Mouse (Mus musculus) splenic B cell, adult 2 months (primary cell): ENCODE measurements at regions not wholly inside any gene's neighbourhood (a gene's known extent, or its start where the extent isn't known, plus 50 kb on each side); places are given as distances from the start of the nearest gene placed in this dataset.

Experiments
- DNase-seq: peaks from one replicate; pipeline ENCODE4 v3.0.0-alpha.2; 2011; ENCODE audit warnings: low read depth, low spot score
- H3K27me3 ChIP-seq: 2 replicates; pipeline ENCODE4 v1.6.1; 2012; ENCODE audit warnings: mild to moderate bottlenecking, low read length, moderate library complexity, mixed read lengths; ENCODE audit not compliant: control insufficient read depth, poor library complexity, insufficient read depth, severe bottlenecking
- H3K36me3 ChIP-seq: 2 replicates; pipeline ENCODE4 v1.6.1; 2012; ENCODE audit warnings: mild to moderate bottlenecking, low read length, moderate library complexity, mixed read lengths; ENCODE audit not compliant: control insufficient read depth, poor library complexity, insufficient read depth, severe bottlenecking

GRCm38 (mm10) chr9:87984910-87985309 lies 253.8 kb upstream of the Tbx18 start:
- Histone ChIP-seq H3K27me3 (no peaks in the 10 kb centered on the region), H3K36me3 (no peaks in the 10 kb centered on the region)
- no peak for DNase-seq

- no peak for DNase-seq
- H3K36me3 ChIP-seq = no peaks in the 10 kb centered on the region
- no peaks in the 10 kb centered on the region for H3K27me3 ChIP-seq
Measured at GRCm38 (mm10) chr9:87985439-87985838, 254.4 kb upstream of the Tbx18 start.

DNA sequence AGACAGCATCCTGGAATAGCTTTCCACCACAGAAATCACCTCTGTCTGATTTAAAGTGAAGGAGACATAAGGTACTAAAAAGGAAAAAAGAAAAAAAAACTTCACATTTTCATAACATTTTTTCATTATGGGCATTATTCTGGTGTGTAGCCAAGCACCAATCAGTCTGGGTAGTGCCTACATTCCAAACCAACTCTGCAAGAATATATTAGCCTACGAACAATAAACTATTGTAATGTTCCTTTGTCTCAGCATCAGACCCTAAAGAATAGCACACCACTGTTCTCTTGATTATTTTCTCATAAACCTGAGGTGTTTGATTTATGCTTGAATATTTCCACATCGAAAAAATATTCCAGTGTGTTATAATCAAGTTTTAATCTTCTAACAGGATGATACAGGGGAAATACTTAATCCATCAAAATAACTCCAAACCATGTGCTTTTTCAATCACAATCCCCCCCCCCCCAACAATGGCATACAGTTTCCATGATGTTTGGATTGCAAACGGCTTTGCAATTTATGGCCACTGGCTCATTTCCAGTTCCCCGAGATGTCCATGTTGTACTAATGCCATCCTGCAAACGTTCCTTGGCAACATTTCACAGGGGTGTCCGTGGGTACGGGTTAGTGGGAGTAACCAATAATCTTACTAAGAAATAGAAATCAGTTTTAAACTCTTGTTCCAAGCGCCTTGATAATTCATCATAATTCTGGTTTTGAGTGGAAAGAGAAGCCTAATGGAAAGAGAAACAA lies 275.1 kb upstream of the Tbx18 start:
- DNase-seq = no peak
- H3K27me3 ChIP-seq = no peaks in the 10 kb centered on the region
- no peaks in the 10 kb centered on the region for H3K36me3 ChIP-seq

- no peaks in the 10 kb centered on the region for H3K27me3 ChIP-seq
- H3K36me3 ChIP-seq = no peaks in the 10 kb centered on the region
- no peak for DNase-seq
Measured at GRCm38 (mm10) chr9:88023752-88024151, 292.7 kb upstream of the Tbx18 start.

- no peak for DNase-seq
- H3K27me3 ChIP-seq = no peaks in the 10 kb centered on the region
Measured at GRCm38 (mm10) chr9:88025936-88026335, 294.9 kb upstream of the Tbx18 start.

GRCm38 (mm10) chr9:88030509-88031148 lies 296.4 kb upstream of the Nt5e start:
- DNase-seq = no peak
- Histone ChIP-seq H3K36me3 (no peaks in the 10 kb centered on the region), H3K27me3 (no peaks in the 10 kb centered on the region)

More at GRCm38 (mm10) chr9:88025936-88026335, 294.9 kb upstream of the Tbx18 start:
- H3K36me3 ChIP-seq = no peaks in the 10 kb centered on the region

GRCm38 (mm10) chr9:88037560-88037959 lies 289.4 kb upstream of the Nt5e start:
- DNase-seq = no peak

GRCm38 (mm10) chr9:88049270-88049669 lies 277.7 kb upstream of the Nt5e start:
- no peaks in the 10 kb centered on the region for H3K36me3 ChIP-seq
- no peak for DNase-seq
- no peaks in the 10 kb centered on the region for H3K27me3 ChIP-seq

More at GRCm38 (mm10) chr9:88037560-88037959, 289.4 kb upstream of the Nt5e start:
- Histone ChIP-seq H3K27me3 (no peaks in the 10 kb centered on the region), H3K36me3 (no peaks in the 10 kb centered on the region)

DNA sequence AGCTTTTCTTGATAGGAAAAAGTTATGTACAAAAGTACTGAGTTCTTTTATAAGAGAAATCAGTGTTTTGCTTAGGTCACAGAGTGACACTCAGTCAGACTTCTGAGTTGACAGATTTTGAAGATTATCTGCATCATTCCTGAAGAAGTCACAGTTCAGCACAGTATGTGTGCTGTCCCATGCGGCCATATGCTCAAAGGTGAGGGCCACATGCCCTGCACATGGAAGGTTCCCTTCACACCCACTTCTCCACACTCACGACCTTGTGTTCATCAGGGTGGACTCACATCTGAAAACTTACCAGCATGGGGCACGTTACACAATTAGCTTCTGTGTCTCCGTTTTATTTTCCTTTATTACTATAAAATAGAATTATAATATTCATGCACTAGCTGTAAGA lies 277.2 kb upstream of the Nt5e start:
- no peaks in the 10 kb centered on the region for H3K27me3 ChIP-seq
- no peak for DNase-seq
- no peaks in the 10 kb centered on the region for H3K36me3 ChIP-seq

DNA sequence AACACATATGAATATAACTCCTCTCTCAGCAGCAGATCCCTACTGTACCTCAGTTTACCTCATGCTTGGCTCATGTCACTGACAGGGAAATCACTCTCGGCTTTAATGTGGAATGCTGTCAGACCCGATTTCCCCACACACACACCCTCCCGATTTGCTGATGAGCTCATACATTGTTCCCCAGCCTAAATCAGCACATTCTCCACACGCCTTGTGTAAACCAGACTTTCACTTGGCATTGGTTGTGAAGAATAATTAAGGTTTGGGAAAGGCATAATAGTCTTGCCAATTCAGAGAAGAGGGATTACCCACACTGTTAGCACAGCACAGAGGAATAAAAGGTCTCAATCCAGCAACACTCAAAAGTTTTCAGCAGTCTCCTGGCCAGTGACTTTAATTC lies 268.4 kb upstream of the Nt5e start:
- no peaks in the 10 kb centered on the region for H3K27me3 ChIP-seq
- DNase-seq = no peak
- H3K36me3 ChIP-seq = no peaks in the 10 kb centered on the region

DNA sequence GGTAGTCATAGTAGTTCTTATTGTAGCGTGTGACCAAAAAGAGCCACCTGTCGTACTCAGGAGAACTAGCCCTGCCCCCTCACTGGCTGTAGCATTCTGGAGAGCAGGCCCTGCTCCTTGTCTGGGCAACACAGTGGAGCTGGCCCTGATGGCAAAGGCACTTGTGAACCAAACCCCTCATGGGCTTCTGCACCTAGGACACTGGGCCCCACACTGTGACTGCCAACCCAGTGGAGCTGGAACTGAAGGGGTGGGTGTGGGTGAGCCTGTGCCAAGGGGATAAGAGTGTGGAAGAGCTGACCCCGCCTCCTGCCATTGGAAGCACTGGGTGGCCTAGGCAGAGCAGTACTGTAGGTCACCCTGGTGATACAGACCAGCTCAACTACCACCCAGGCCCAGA lies 268.0 kb upstream of the Nt5e start:
- H3K36me3 ChIP-seq = no peaks in the 10 kb centered on the region
- DNase-seq = no peak
- no peaks in the 10 kb centered on the region for H3K27me3 ChIP-seq

GRCm38 (mm10) chr9:88063973-88064676 lies 262.9 kb upstream of the Nt5e start:
- no peak for DNase-seq
- Histone ChIP-seq H3K27me3 (no peaks in the 10 kb centered on the region), H3K36me3 (no peaks in the 10 kb centered on the region)

DNA sequence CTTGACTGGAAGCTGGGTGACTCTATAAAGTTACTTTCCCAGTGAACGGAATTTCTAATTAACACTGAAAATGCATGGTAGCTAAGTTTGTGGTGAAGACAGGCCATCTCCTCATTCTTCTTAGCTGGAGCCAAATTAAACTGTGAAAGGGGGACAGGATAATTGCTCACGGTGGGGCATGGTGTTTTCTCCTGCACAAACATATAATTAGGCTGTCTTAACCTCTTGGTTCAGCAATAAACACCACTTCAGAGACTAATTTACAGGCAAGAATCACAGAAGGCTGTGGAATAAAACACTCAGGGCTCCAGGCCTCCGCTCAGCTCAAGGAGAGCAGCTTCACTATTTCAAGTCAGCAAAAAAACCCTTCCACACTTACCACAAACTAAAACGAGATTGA lies 261.9 kb upstream of the Nt5e start:
- Histone ChIP-seq H3K36me3 (no peaks in the 10 kb centered on the region), H3K27me3 (no peaks in the 10 kb centered on the region)
- no peak for DNase-seq

- Histone ChIP-seq H3K36me3 (no peaks in the 10 kb centered on the region), H3K27me3 (no peaks in the 10 kb centered on the region)
- no peak for DNase-seq
Measured at GRCm38 (mm10) chr9:88065777-88066176, 261.2 kb upstream of the Nt5e start.

- DNase-seq = no peak
Measured at GRCm38 (mm10) chr9:88068322-88068721, 258.7 kb upstream of the Nt5e start.

More at GRCm38 (mm10) chr9:88068322-88068721, 258.7 kb upstream of the Nt5e start:
- no peaks in the 10 kb centered on the region for H3K27me3 ChIP-seq
- no peaks in the 10 kb centered on the region for H3K36me3 ChIP-seq
